Mouse (Mus musculus): Measurements from ENCODE around the gene Tmem50b. TPM values are rescaled to one million over a fixed set of nuclear protein-coding genes. Genes with fewer than 3 reads are reported as not detected.

Gene Tmem50b
- total RNA-seq, 2 experiments from 2014 or later, result 84.1 to 88.0 TPM

DNA sequence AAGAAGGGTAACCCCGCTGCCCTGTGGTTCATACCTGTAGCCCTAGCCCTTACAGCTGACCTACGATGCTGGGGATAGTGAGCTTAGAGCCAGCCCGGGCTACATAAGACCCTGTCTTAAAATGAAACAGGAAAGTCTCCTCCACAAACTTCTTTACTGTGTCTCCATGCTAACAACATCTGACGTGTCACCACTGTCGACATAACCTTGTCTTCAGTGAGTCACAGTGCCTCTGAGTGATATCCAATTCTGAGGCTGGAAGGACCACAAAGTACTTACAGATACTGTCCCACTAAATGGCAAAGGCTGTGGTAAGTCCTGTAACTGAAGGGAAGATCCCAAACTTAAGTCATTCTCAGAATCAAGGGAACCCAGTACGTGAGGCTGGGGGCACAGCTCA is 11.4 kb downstream of the Tmem50b start:
- no peak overlapping the region for H3K27ac ChIP-seq
- no peak for TF ChIP-seq CTCF (IDR thresholded peaks at IDR 0.05)
- no peak overlapping the region for H3K4me3 ChIP-seq
- DNase-seq (ENCODE audit: extremely low spot score in 1 of 2, low spot score in 2 of 2), result no peak
- intact Hi-C loops (cut with DNase I), result no loop called here

DNA sequence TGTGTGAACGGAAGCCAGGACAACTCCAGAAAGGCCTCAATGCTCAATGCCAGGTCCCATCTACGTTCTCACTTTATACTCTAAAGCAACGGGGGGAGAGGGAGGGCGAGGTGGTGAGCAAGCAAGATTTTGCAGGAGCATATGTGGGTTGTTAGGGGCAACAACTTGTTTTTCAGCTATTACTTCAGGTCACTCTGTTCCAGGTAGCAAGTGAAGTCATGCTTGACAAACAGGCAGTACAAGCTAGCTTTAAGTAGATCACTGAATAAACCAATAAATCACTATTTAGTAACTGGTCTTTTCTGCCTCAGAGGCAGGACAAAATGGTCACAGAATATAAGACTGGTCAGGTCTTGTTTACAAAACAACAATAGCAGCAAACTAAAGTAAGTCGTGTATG is 12.0 kb downstream of the Tmem50b start:
- no peak for DNase-seq (ENCODE audit: extremely low spot score in 1 of 2, low spot score in 2 of 2)
- intact Hi-C loops (cut with DNase I), result no loop called here
- TF ChIP-seq CTCF (IDR thresholded peaks at IDR 0.05), result no peak
- Histone ChIP-seq H3K27ac (no peak overlapping the region), H3K4me3 (no peak overlapping the region)

DNA sequence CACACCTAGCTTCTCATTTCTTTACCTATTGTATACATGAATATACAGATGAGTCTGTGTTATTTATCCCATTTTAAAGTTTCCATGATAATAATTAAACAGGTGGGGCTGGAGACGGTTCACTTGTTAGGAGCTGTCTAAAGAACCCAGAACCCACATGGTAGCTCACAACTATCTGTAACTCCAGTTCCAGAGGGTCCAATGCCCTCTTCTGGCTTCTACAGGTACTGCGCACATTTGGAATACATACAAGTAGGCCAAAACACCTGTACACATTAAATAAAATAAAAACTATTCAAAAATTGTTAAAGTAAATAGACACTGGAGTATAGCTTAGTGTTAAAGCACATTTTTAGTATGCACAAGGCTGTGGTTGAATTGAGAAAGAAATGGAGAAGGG is 15.3 kb downstream of the Tmem50b start:
- peak; percentile 58 for TF ChIP-seq CTCF (IDR thresholded peaks at IDR 0.05)
- intact Hi-C loops (cut with DNase I), result no loop called here
- Histone ChIP-seq H3K27ac (no peak overlapping the region), H3K4me3 (no peak overlapping the region)
- no peak for DNase-seq (ENCODE audit: extremely low spot score in 1 of 2, low spot score in 2 of 2)

DNA sequence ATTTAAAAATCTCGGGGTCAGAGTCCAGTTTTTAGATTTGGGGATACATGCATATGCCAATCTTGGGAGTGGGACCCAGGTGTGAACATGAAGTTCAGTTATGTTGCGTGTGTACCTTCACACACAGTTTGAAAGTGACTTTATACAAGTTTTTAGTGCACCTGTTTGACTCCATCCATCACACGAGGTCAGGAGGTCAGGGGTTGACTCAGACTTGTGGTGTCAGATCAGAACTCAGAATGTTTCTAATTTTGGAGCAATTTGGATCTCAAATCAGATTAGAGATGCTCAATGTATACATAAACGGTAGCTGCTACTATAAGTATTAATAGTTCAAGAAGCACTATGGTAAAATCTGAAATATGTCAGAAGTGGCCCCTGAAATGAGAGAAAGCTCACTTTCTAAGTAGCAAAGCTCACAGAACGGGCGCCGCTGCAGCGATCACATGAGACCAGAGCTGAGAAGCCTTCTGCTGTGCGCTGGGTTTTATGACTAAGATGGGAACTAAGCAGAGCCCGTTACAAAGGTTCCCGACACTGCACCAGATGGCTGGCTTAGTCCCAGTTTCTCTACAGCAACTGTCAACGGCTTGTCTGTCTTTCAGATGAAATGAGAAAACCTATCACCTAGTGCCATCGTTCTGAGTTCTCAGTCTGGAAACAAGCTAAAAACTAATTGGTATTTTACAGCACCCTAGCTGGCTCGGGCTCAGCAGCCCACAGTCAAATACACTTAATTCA is 18.4 kb downstream of the Tmem50b start:
- TF ChIP-seq CTCF (IDR thresholded peaks at IDR 0.05), result no peak
- intact Hi-C loops (cut with DNase I), result no loop called here
- no peak for DNase-seq (ENCODE audit: extremely low spot score in 1 of 2, low spot score in 2 of 2)
- Histone ChIP-seq H3K27ac (no peak overlapping the region), H3K4me3 (no peak overlapping the region)

DNA sequence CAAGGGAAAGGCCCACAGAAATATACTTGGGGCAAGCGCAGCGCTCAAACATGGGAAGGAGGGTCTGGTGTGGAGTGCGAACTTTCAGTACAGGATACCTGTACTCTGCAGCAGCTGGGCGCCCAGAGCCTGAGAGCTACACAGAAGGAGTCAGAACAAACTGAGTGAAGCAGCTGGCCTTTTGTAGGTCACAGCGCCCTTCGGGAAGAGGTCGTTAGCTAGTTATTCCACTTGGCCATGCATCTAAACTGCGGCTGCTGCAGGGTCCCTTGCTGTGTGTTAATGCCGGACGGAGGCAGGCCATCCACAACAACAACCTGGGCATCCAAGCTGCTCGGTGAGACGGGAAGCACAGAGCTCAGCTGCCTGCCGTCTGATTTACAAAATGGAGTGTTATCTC is 22.4 kb downstream of the Tmem50b start:
- no peak overlapping the region for H3K4me3 ChIP-seq
- no peak overlapping the region for H3K27ac ChIP-seq
- TF ChIP-seq CTCF (IDR thresholded peaks at IDR 0.05), result no peak
- DNase-seq (ENCODE audit: extremely low spot score in 1 of 2, low spot score in 2 of 2), result no peak
- intact Hi-C loops (cut with DNase I), result no loop called here

DNA sequence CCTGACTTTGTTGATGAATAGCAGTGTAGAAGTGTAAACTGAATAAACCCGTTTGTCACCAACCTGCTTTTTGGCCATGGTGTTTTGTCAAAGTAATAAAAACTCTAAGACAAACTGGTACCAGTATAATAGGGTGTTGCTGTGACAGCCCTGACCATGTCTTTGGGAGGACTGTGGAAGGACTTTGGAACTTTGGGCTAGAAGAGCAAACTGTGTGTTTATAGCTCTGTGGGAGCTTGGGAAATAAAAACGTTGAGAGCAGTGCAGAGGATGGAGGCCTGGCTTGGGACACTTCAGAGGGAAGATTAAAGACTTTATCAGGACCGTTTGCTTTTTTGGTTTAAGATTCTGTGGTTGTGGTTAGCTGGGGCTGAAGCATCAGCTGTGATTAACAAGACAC is 26.5 kb downstream of the Tmem50b start:
- intact Hi-C loops (cut with DNase I), result no loop called here
- no peak overlapping the region for H3K27ac ChIP-seq
- TF ChIP-seq CTCF (IDR thresholded peaks at IDR 0.05), result no peak
- no peak for DNase-seq (ENCODE audit: extremely low spot score in 1 of 2, low spot score in 2 of 2)
- H3K4me3 ChIP-seq, result no peak overlapping the region

DNA sequence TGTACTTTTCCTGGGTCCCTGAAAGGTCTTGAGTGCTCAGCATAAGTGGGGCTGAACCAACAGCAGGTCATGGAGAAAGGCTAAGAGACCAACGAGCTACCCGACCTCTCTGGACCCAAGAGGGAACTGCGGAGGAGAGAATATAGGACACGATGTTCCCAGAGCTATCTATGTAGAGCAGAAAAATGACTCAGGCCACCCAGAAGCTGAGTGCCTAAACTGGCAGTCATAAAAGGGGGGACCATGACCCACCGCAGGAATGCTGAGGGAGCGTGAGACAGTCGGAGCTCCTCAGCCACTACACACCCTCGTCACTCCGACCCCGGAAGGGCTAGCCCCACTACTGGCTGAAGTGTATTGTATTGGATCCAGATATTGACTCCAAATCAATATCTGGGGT is 28.6 kb downstream of the Tmem50b start:
- no peak for TF ChIP-seq CTCF (IDR thresholded peaks at IDR 0.05)
- no peak for DNase-seq (ENCODE audit: extremely low spot score in 1 of 2, low spot score in 2 of 2)
- H3K27ac ChIP-seq, result no peak overlapping the region
- no peak overlapping the region for H3K4me3 ChIP-seq
- intact Hi-C loops (cut with DNase I), result no loop called here

DNA sequence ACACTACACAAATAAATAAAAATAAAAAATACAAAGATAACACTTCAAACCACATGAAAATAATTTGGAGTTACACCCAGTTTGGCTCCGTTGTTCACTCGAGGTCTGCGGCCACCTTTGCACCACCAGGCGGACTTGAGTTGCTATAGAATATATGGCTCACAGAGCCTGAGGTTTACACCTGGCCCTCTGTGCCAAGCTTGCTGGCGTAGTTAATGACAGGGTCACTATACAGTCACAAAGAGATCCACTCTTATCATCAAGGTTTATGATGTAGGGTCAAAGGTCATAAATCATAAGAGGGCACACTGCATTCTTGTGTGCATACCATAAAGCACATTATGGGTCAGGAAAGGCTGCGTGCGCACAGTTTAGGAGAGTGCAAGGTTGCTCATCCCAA is 31.6 kb downstream of the Tmem50b start:
- DNase-seq (ENCODE audit: extremely low spot score in 1 of 2, low spot score in 2 of 2), result no peak
- intact Hi-C loops (cut with DNase I), result no loop called here
- no peak for TF ChIP-seq CTCF (IDR thresholded peaks at IDR 0.05)
- H3K4me3 ChIP-seq, result no peak overlapping the region
- no peak overlapping the region for H3K27ac ChIP-seq

DNA sequence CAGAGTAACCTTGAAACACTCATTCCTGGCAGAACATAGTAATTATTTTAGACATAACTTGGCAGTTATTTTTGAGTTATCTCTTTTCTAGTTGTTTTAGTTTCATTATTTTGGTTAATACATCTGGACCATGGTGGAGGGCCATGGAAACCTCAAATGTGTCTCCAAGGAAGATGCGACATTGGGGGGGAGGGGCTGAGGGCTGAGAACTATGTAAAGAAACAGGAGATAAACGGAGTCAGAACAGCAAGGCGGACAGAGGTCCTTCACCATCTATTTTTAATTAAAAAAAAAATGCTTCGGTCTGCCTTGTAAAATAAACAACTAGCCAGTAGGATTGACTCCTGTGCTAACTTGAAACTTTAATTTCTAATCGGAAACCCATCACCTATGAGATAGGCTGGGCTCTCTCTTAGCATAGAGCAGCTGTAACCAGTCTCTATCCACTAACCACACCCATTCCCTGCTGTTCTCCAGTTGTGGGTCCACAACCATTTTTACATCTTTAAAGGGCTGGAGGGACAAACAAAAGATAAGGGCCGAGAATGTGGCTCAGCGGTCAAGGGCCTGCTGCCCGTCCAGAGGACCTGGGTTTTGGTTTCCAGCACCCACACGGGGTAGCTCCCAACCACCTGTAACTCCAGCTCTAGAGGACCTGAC is 32.2 kb downstream of the Tmem50b start:
- no peak for TF ChIP-seq CTCF (IDR thresholded peaks at IDR 0.05)
- DNase-seq (ENCODE audit: extremely low spot score in 1 of 2, low spot score in 2 of 2), result no peak
- intact Hi-C loops (cut with DNase I), result no loop called here
- H3K4me3 ChIP-seq, result no peak overlapping the region
- H3K27ac ChIP-seq, result no peak overlapping the region

DNA sequence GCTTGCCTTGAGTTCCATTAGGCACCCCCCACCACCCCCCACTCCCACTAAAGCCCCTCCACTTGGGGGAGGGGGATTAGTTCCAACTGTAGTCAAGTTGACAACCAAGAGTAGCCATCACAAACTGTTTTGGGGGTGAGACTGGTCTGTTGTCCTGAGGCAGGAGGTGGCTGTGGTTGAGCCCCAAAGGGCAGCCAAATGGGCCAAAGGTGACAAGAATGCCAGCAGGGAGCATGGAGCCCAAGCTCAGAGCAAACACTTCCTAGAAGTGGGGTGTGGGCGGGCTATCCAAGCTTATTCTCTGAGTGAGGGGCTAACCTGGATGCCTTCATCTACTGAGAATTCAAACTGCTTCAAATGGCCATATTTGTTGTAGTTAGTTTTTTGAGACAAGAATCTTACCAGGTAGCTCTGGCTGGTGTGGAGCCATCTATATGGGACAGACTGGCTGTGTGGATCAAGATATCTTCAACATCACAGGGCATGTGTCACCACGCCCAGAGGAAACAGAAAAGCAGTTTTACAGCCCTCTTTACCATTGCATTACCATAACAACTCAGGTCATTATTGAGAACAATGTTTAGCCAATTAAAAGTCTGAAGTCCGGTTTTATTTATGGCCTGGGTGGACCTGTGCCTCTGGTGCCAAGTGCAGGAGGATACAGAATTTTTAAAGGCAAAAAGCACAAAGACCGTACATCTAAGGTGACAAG is 32.9 kb downstream of the Tmem50b start:
- TF ChIP-seq CTCF (IDR thresholded peaks at IDR 0.05), result no peak
- intact Hi-C loops (cut with DNase I), result no loop called here
- no peak overlapping the region for H3K4me3 ChIP-seq
- no peak overlapping the region for H3K27ac ChIP-seq
- DNase-seq (ENCODE audit: extremely low spot score in 1 of 2, low spot score in 2 of 2), result no peak

DNA sequence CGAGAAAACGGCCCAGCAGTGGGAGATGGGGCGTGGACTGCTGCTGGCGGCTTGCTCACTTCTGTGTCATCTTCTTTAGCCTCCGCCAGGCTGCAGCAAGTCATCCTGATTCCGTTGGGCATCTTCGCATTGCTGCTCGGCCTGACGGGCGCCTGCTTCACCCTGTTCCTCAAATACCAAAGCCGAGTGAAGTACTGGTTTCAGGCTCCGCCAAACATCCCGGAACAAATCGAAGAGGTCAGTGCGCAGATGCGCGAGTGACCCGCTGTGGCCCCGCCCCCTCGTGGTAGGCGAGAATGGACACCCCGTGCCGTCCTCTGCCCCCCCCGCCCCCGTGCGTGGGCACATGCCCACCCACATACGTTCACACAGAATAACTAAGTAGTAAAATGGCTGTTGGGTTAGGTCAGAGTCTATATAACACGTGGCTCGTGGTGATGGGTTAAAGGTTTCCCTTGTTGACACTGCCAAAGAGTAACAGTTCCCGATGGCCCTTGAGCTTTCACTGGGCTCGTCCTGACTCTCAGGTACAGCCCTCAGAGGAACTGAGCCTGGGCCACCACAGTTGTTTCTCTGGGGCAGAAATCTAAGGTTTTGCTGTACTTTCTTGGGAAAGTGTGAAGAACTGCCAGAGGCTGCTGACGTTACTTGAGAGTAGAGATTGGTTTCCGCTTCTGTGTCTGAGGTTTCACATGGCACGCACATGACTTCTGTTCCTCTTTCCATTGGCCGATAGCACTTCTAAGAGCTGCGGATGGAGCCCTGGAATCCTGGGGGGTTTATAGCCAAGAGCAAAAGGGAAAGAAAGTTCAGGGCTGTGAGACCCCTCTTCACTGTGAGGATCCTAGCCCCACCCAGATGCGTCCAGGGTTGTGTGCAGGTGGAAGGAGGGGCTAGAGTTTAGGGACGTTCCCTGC is 35.8 kb downstream of the Tmem50b start:
- DNase-seq (ENCODE audit: extremely low spot score in 1 of 2, low spot score in 2 of 2), result no peak
- intact Hi-C loops (cut with DNase I), result loop anchor here (2.0 kb wide), 1 partner anchor 51 kb away; no protein-coding TSS in a partner anchor
- no peak overlapping the region for H3K4me3 ChIP-seq

More for the DNA sequence above, 35.8 kb downstream of the Tmem50b start:
- no peak overlapping the region for H3K27ac ChIP-seq
- TF ChIP-seq CTCF (IDR thresholded peaks at IDR 0.05), result no peak
